Mouse (Mus musculus) embryonic facial prominence, embryonic 10.5 days (tissue): Measurements from ENCODE around the gene Kif2c. TPM values are rescaled to one million over a fixed set of nuclear protein-coding genes. Genes with fewer than 3 reads are reported as not detected.
A peak's percentile ranks its signal among the peaks of the same experiment; 100 is the strongest.

ENCODE experiments used
- DNase-seq: peaks from one replicate; pipeline ENCODE4 v3.0.0-alpha.2; 2017; ENCODE audit warnings: low spot score
- H3K27ac ChIP-seq: fragments of 300-500 bp; sonication (generic); replicated peaks from 2 replicates; pipeline ENCODE4 v1.5.1; 2016; ENCODE audit warnings: mild to moderate bottlenecking
- H3K27me3 ChIP-seq: fragments of 300-500 bp; sonication (generic); replicated peaks from 2 replicates; pipeline ENCODE4 v1.6.1; 2016; ENCODE audit warnings: low read depth, mild to moderate bottlenecking; ENCODE audit not compliant: poor library complexity, severe bottlenecking
- H3K36me3 ChIP-seq: fragments of 300-500 bp; sonication (generic); replicated peaks from 2 replicates; pipeline ENCODE4 v1.6.1; 2016; ENCODE audit warnings: mild to moderate bottlenecking, moderate library complexity
- H3K4me1 ChIP-seq: fragments of 300-500 bp; sonication (generic); 2 replicates; pipeline ENCODE4 v1.6.1; 2016
- H3K4me3 ChIP-seq: fragments of 300-500 bp; sonication (generic); 2 replicates; pipeline ENCODE4 v1.5.1; 2016; ENCODE audit warnings: mild to moderate bottlenecking, moderate library complexity
- H3K9me3 ChIP-seq: fragments of 300-500 bp; sonication (generic); 2 replicates; pipeline ENCODE4 v1.6.1; 2016; ENCODE audit warnings: mild to moderate bottlenecking
- WGBS: fragments of 180-500 bp; shearing (Covaris S2); methylation state at CpG from one replicate; pipeline ENCODE4 v1.1.7; 2016; 5-methylcytosine and 5-hydroxymethylcytosine counted together
- polyA plus RNA-seq: library from polyadenylated mRNA; unstranded; fragments of >200 nt; fragmentation: Nextera tagmentation; extraction: Ambion mirVana; gene quantifications from 2 replicates; pipeline ENCODE4 v1.2.1, GENCODE M21; 2016

Kif2c gene
- polyA plus RNA-seq, 1 experiment from 2014 or later, result 115 TPM

DNA sequence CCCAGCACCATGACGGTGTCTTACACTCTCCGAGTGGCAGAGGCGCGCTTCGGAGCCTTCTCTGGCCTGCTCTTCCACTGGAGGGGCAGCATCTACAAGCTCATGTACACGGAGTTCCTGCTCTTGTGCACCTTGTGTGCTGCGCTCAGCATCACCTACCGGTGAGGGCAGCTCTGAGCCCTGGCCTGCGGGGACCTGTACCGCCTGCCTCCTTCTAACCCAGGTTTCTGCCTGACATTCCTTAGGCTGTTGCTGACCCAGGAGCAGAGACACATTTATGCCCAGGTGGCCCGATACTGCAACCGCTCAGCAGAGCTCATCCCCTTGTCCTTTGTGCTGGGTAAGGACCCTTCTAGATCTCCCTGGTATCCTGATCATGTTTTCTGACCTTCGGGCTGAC is 37.2 kb downstream of the Kif2c start:
- no peaks in the 10 kb centered on the region for H3K9me3 ChIP-seq
- H3K4me1 ChIP-seq, result peaks cover 8% of the 10 kb centered on the region; the same call in 1 of the 2 replicates
- DNase-seq, result no peak
- 91% methylated on average over 13 of the region's 13 CpGs for WGBS
- H3K27me3 ChIP-seq, result no peaks in the 10 kb centered on the region
- H3K27ac ChIP-seq, result no peak overlapping the region
- H3K36me3 ChIP-seq, result peaks cover 27% of the 10 kb centered on the region
- no peak overlapping the region for H3K4me3 ChIP-seq

DNA sequence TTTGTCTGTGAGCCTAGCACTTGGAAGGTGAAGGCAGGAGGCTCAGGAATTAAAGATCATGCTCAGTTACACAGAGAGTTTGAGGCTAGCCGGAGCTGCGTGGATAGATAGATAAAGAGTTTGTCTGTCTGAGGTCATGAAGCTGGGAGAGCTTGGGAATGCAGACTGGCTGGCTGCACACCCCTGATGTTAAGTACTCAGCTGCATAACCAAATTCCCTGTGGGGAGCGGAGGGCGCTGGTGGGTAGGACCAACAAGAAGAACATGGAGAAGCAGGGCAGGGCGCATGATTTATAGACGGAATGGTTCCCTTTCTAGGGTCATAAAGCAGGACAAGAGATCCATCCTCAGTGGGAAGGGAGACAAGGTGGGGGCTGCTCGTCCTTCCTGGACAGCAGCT is 39.4 kb downstream of the Kif2c start:
- Histone ChIP-seq H3K27ac (no peak overlapping the region), H3K4me3 (no peak overlapping the region), H3K27me3 (no peaks in the 10 kb centered on the region), H3K4me1 (peaks cover 18% of the 10 kb centered on the region), H3K9me3 (no peaks in the 10 kb centered on the region), H3K36me3 (peaks cover 5% of the 10 kb centered on the region; the same call in 1 of the 2 replicates)
- WGBS, result 73% methylated on average over 7 of the region's 7 CpGs
- DNase-seq, result no peak

DNA sequence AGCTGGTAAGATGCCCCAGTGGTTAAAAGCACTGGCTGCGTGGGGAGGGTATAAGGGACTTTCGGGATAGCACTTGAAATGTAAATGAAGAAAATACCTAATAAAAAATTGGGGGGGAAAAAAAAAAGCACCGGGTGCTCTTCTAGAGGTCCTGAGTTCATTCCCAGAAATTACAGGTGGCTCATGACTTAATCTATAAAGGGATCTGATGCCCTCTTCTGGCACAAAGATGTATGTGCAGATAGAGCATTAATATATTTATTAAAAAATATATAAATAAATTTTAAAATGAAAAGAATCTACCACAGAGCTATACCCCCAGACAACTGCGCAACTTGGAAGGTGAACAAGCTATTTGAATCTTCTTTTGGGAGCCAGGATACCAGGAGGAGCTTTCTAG is 41.8 kb downstream of the Kif2c start:
- WGBS, result 42% methylated on average over 4 of the region's 4 CpGs
- no peak for DNase-seq
- Histone ChIP-seq H3K27me3 (no peaks in the 10 kb centered on the region), H3K27ac (no peak overlapping the region), H3K36me3 (no peaks in the 10 kb centered on the region), H3K9me3 (no peaks in the 10 kb centered on the region), H3K4me1 (peaks cover 27% of the 10 kb centered on the region), H3K4me3 (no peak overlapping the region)

DNA sequence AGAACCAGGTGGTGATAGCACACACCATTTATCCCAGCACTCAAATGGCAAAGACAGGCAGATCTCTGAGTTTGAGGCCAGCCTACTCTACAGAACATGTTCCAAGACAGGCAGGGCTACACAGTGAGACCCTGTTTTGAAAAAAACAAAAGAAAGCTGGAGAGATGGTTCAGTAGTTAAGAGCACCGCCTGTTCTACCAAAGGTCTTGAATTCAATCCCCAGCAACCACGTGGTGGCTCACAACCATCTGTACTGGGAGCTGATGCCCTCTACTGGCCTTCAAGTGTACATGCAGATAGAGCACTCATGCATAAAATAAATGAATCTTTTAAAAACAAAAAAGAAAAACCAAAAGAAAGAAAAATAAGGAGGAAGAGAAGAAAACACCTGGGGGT is 43.2 kb downstream of the Kif2c start:
- Histone ChIP-seq H3K27me3 (0 out of 2 replicates have a peak, but pooled peaks cover 3% of the 10 kb centered on the region), H3K4me1 (peaks cover 33% of the 10 kb centered on the region), H3K9me3 (no peaks in the 10 kb centered on the region), H3K4me3 (no peak overlapping the region), H3K36me3 (no peaks in the 10 kb centered on the region), H3K27ac (no peak overlapping the region)
- WGBS, result 4% methylated on average over 2 of the region's 2 CpGs
- DNase-seq, result peak; percentile 53

DNA sequence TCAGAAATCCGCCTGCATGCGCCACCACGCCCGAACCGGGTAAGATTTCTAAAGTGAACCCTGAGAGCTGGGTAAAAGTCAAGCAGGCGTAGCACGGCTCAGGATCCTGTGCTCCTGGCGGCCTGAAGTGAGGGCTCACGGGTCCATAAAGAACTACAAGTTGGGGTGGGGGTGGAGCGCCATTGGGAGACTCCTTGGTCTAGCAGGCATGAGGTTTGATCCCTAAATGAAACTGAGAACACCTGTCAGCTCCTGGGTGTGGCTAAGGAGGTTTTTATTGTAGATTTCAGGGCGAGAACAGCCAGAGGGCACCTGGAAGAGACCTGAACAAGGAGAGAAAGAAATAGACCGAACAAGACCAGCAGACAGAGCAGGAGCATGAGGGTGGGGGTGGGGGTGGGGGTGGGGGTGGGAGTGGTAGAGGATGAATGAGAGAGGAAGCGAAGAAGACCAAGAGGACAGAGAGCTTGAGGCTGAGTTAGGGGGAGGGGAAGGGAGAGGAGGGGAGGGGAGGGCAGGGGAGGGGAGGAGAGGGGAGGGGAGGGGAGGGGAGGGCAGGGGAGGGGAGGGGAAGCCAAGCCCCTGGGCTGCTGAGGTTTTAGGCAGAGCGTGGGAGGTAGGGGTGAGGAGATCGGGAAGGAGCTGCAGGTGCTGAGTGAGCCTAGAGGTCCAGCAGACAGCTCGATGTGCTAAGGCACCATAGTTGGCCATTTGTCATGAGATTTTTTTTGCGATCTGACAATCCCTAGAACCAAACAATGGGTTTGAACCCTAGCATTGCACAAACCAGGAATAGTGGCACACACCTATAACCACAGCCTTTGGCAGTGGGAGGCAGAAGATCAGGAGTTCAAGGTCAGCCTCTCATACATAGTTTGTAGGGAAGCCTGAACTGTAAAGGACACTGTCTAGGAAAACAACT is 43.9 kb downstream of the Kif2c start:
- peaks cover 37% of the 10 kb centered on the region for H3K4me1 ChIP-seq
- H3K27me3 ChIP-seq, result peaks cover 4% of the 10 kb centered on the region
- no peaks in the 10 kb centered on the region for H3K36me3 ChIP-seq
- 71% methylated on average over 16 of the region's 17 CpGs for WGBS
- H3K4me3 ChIP-seq, result no peak overlapping the region
- peak overlapping the region; percentile 51 for H3K27ac ChIP-seq
- H3K9me3 ChIP-seq, result no peaks in the 10 kb centered on the region
- no peak for DNase-seq

DNA sequence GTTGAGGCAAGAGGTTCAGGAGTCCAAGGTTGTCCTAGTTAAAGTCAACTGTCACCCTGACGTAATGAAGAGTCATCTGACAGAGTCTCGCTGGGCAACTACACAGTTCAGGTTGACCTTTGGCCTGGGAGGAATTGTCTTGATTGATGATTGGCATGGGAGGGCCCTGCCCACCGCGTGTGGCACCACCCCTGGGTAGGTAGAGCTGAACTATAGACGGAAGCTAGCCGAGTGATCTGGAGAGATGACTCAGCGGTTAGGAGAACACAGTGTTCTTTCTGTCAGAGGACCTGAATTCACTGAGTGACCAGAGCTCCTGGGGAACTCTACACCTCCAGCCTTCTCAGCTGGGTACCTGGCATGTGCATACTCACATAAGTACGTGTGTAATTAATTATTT is 46.4 kb downstream of the Kif2c start:
- Histone ChIP-seq H3K36me3 (0 out of 2 replicates have a peak, but pooled peaks cover 7% of the 10 kb centered on the region), H3K4me1 (peaks cover 56% of the 10 kb centered on the region), H3K27ac (no peak overlapping the region), H3K4me3 (no peak overlapping the region), H3K27me3 (peaks cover 29% of the 10 kb centered on the region), H3K9me3 (no peaks in the 10 kb centered on the region)
- DNase-seq, result no peak
- WGBS, result 17% methylated on average over 8 of the region's 8 CpGs

DNA sequence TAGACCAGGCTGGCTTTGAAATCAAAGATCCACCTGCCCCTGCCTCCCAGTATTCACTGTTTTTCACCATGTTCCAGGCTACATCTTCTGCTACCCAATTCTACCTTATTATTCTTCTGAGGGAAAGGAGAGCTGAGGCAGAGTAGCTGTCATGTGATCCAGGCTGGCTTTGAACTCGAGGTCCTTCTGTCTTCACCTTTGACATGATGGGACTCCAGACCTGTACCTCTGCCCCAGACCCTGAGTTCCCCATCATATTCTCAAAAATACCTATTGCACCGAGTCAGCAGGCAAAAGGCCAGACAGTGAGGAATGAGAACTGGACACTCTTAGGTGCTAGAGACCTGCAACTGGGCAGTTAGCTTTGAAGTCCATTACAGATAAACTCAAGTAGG is 47.8 kb downstream of the Kif2c start:
- no peak overlapping the region for H3K27ac ChIP-seq
- H3K4me3 ChIP-seq, result peak overlapping the region; percentile 92
- 30% methylated on average over 2 of the region's 2 CpGs for WGBS
- peaks cover 19% of the 10 kb centered on the region for H3K36me3 ChIP-seq
- no peak for DNase-seq
- H3K9me3 ChIP-seq, result no peaks in the 10 kb centered on the region
- H3K27me3 ChIP-seq, result peaks cover 42% of the 10 kb centered on the region
- H3K4me1 ChIP-seq, result peaks cover 62% of the 10 kb centered on the region

DNA sequence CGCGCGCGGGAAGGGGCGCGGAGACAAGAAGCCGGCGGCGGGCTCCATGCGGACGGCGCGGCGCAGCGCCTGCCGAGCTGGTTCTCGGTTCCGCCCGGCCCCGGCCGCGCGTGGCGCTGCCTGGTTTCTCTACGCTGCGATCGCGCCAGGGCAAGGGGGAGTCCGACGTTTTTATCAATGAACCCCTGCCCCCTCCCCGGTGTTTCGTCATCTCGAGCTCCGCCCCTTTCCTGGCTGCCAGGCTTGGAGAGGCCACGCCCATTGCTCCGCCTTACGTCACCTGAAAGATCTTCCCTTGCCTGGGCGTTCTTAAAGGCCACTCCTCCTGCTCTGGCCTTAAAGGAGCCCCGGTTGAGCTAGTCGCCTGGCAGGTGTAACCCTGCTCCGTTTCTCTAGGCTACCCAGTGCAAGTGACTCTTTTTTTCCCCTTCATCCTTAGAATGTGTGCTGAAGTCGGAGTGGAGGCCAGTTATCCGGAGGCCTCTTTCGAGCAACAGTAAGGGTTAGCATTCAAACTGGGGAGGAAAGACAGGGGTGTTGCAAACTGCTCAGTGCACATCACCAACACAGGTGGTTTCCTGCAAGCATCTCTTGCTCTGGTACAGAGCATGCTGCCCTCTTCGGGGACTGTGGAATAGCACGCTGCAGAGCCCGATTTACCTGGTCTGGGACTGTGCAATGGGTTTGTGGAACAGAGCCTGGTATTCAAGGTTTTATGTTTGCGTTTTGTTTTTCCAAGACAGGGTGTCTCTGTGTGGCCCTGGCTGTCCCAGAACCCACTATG is 48.4 kb downstream of the Kif2c start, which contains the start of gene Plk3:
Gene Plk3, minus strand, starts transcription at position 147 of the 784 bp plus-strand sequence.
- Histone ChIP-seq H3K36me3 (peaks cover 24% of the 10 kb centered on the region), H3K27me3 (peaks cover 45% of the 10 kb centered on the region), H3K9me3 (no peaks in the 10 kb centered on the region), H3K4me3 (peak within 1 kb of the TSS; percentile 92), H3K27ac (peak within 1 kb of the TSS; percentile 83), H3K4me1 (peaks cover 61% of the 10 kb centered on the region)
- WGBS, result 2% methylated on average over 48 of the region's 48 CpGs
- peak; percentile 96 for DNase-seq

DNA sequence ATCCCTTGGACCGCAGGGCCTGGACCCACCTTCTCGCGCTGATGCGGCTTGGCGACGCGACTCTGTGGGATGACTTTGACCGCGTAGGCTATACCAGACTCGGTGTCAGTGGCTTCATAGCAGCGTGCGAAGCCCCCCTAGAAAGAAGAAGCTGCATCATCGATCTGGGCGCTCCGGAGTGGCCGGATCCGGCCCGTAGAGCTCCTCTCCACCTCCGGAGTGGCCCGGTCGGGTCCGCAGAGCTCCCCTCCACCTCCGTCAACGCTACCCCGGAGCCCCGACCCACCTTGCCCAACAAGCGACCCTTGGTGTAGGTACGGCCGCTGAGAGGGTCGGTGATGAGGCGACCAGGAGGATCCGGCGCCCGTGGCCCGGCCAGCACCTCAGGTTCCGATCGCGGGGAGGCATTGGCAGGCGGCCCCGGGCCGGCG is 49.1 kb downstream of the Kif2c start:
- Histone ChIP-seq H3K4me3 (peak overlapping the region; percentile 92), H3K4me1 (peaks cover 54% of the 10 kb centered on the region), H3K27ac (peak overlapping the region; percentile 83), H3K27me3 (peaks cover 45% of the 10 kb centered on the region), H3K9me3 (no peaks in the 10 kb centered on the region), H3K36me3 (peaks cover 30% of the 10 kb centered on the region)
- DNase-seq, result no peak
- WGBS, result under 1% methylated on average over 42 of the region's 42 CpGs

DNA sequence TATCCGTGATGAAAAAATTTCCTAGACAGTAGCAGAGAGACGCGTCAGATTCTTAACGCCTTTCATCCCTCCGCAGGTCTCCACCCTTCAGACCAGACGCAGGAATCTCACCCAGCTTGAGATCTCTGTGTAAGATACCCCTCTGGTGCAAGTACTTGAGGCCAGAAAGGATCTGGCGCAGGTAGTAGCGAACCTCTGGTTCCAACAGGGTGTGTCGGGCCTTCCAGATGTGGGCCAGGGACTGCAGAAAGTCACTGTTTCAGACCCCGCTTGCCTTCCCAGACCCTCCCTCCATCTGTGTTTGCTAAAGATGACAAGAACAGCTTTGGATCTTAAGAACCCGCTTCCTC is 49.7 kb downstream of the Kif2c start:
- Histone ChIP-seq H3K36me3 (peaks cover 36% of the 10 kb centered on the region), H3K9me3 (no peaks in the 10 kb centered on the region), H3K27me3 (peaks cover 45% of the 10 kb centered on the region), H3K27ac (0 out of 2 replicates have a peak overlapping the region, but pooled peaks have one; percentile 2), H3K4me1 (peaks cover 52% of the 10 kb centered on the region), H3K4me3 (peak overlapping the region; percentile 92)
- DNase-seq, result no peak
- 3% methylated on average over 11 of the region's 11 CpGs for WGBS

DNA sequence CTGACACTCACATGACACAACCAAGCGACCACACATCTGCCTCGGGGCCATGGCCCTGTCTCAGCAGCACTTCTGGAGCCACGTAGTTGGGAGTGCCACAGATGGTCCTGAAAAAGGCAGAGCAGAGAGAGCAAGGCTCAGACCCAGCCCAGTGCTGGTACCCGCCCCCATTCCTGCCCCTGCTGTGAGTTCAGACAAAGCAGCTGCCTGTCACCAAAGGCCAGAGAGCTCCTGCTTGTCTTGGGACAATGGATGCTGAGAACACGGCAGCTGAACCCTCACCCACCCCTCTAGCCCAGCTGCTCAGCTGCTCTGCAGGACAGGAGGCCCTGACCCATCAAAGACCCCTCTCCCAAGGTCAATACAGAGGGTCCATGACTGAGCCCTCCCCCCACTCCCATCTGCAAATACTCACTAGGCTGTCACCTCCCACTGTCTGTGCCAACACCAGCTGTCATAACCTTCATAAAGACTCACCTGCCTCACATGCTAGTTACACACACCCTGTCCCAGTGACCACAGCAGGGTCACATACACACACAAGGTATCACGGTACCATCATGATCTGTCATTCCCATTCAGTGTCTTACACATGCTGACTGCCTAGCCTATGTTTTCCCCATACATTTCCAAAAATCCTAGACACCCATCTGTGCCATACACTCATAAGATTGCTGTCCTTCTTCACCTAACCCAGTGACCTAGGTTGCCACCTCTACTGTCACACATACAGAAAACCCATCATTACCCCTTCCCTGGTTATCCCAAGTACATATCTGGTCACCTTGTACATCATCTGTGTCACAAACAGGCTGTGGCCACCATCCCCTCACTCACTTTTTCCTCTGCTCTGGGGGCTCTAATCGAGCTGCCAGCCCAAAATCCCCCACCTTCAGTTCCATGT is 50.3 kb downstream of the Kif2c start:
- peak overlapping the region; percentile 92 for H3K4me3 ChIP-seq
- peak; percentile 72 for DNase-seq
- H3K9me3 ChIP-seq, result no peaks in the 10 kb centered on the region
- H3K36me3 ChIP-seq, result peaks cover 37% of the 10 kb centered on the region
- peak overlapping the region; percentile 49 for H3K27ac ChIP-seq
- H3K4me1 ChIP-seq, result peaks cover 52% of the 10 kb centered on the region
- peaks cover 45% of the 10 kb centered on the region for H3K27me3 ChIP-seq
- whole genome bisulfite sequencing, result 6% methylated on average over 7 of the region's 7 CpGs

DNA sequence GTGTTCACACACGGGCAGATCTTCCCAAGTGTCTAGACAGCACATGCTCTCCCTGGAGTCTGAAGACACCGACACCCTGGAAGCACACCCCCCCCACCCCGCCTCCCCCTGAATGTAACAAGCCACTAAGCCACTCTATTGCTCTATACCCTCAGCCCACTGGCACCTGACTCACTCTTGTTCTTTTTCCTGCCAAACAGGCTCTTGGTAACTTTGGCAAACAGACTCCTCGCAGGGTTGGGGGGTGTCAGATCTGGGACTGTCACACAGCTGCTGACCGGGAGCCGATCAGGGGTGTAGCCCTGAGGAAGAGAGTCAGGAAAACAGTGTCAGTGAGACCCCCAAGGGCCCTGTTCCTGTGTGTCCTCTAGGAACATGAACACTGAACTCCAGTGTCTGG is 51.2 kb downstream of the Kif2c start:
- Histone ChIP-seq H3K36me3 (peaks cover 37% of the 10 kb centered on the region), H3K4me3 (peak overlapping the region; percentile 92), H3K27me3 (peaks cover 45% of the 10 kb centered on the region), H3K9me3 (no peaks in the 10 kb centered on the region), H3K4me1 (peaks cover 56% of the 10 kb centered on the region), H3K27ac (peak overlapping the region; percentile 49)
- WGBS, result 68% methylated on average over 6 of the region's 6 CpGs
- no peak for DNase-seq
